In the genomic region with DNA sequence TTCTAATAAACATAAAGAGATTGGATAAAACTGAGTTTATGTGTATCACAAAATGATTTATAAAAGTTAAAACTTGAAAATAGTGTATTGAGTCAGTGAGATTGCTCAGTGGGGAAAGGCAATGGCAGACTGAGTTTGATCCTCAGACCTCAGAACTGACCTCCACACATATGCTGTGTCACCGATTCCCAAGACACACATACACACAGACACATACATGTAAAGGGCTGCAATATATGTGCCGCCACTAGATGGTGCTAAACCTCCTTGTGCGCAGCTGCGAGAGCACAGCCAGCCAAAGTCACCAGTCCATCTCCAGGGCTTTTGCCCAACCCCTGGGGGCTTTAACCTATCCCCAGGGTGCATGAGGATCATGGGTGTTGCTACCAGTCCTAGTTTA, we compare ENCODE assay signal across 11 mouse cellular contexts. TPM values are rescaled to one million over a fixed set of nuclear protein-coding genes. Genes with fewer than 3 reads are reported as not detected.
DNase-seq lines count a peak whose midpoint lies in the region; ATAC-seq and TF ChIP-seq lines count a peak whose summit lies in the region.
"Not testable (repeated sequence)": the region's sequence is repeated elsewhere in the genome, so short reads cannot be mapped to it uniquely, and the experiment has no call there.
"Had no signal": no experiment of that assay in that cellular context is flagged by ENCODE, and none has a peak within 500 bp of the region (broad histone marks: within the 10 kb centered on the region; RNA-seq: fewer than 3 reads in every experiment).

No protein-coding gene starts in this region.

- TF ChIP-seq EP300 in heart, postnatal 0 days (IDR thresholded peaks at IDR 0.05; ENCODE audit: low read depth) = not testable (repeated sequence)

- H3K36me3 ChIP-seq in embryonic facial prominence, embryonic 11.5 days (replicated peaks; ENCODE audit: control insufficient read depth, insufficient read depth, low read depth, low read length); forebrain, embryonic 15.5 days; heart, postnatal 0 days (replicated peaks; ENCODE audit: control insufficient read depth, insufficient read depth, low read length); intestine, embryonic 15.5 days; liver, embryonic 11.5 days (ENCODE audit: control insufficient read depth, insufficient read depth, low read length); lung, embryonic 14.5 days (ENCODE audit: insufficient read depth); midbrain, embryonic 13.5 days: not testable (repeated sequence)

- not testable (repeated sequence) for H3K27me3 ChIP-seq in embryonic facial prominence, embryonic 11.5 days (ENCODE audit: control insufficient read depth, insufficient read depth, low read length); forebrain, embryonic 15.5 days; heart, postnatal 0 days (ENCODE audit: control insufficient read depth, insufficient read depth, low read length); intestine, embryonic 15.5 days (replicated peaks); liver, embryonic 11.5 days (replicated peaks; ENCODE audit: control insufficient read depth, insufficient read depth, low read length); lung, embryonic 14.5 days (ENCODE audit: insufficient read depth, low read length); midbrain, embryonic 13.5 days

- not testable (repeated sequence) for H3K9me3 ChIP-seq in embryonic facial prominence, embryonic 11.5 days (replicated peaks; ENCODE audit: control insufficient read depth, low read length); forebrain, embryonic 15.5 days; heart, postnatal 0 days (replicated peaks; ENCODE audit: control insufficient read depth, low read length); intestine, embryonic 15.5 days; liver, embryonic 11.5 days (ENCODE audit: control insufficient read depth, low read length); lung, embryonic 14.5 days (ENCODE audit: low read depth, low read length); midbrain, embryonic 13.5 days

- 0 out of 2 replicates have a peak, but pooled peaks have one; percentile 59 for ATAC-seq in embryonic facial prominence, embryonic 11.5 days (replicated peaks; ENCODE audit: insufficient number of reproducible peaks, low FRiP score, low TSS enrichment, low read depth)
- 0 out of 2 replicates have a peak, but pooled peaks have one; percentile 53 for ATAC-seq in forebrain, embryonic 15.5 days (replicated peaks)
- ATAC-seq in heart, postnatal 0 days (ENCODE audit: insufficient read depth, low read depth) = peak; percentile 66
- peak; percentile 69 for ATAC-seq in intestine, embryonic 15.5 days
- peak; percentile 81 for ATAC-seq in liver, embryonic 11.5 days (replicated peaks; ENCODE audit: low FRiP score)
- peak; percentile 76 for ATAC-seq in lung, embryonic 14.5 days (ENCODE audit: insufficient read depth)
- ATAC-seq in midbrain, embryonic 13.5 days = peak; percentile 83
- ATAC-seq in neutrophil, adult 5-6 weeks (ENCODE audit: extremely low read depth, insufficient number of reproducible peaks, low FRiP score, poor library complexity, severe bottlenecking) = peak; percentile 78

- DNase-seq in embryonic facial prominence, embryonic 11.5 days (ENCODE audit: low spot score); heart, postnatal 0 days (ENCODE audit: low spot score); liver, embryonic 11.5 days (ENCODE audit: low spot score); lung, embryonic 14.5 days: not testable (repeated sequence)

- H3K9ac ChIP-seq in embryonic facial prominence, embryonic 11.5 days (replicated peaks; ENCODE audit: low read length); forebrain, embryonic 15.5 days (replicated peaks); heart, postnatal 0 days (replicated peaks; ENCODE audit: low read depth, low read length); intestine, embryonic 15.5 days; liver, embryonic 11.5 days (ENCODE audit: low read depth, low read length); lung, embryonic 14.5 days; midbrain, embryonic 13.5 days (replicated peaks): not testable (repeated sequence)

- H3K4me2 ChIP-seq in embryonic facial prominence, embryonic 11.5 days (ENCODE audit: low read depth, low read length); forebrain, embryonic 15.5 days (replicated peaks); heart, postnatal 0 days (ENCODE audit: low read depth, low read length); intestine, embryonic 15.5 days (replicated peaks); liver, embryonic 11.5 days; lung, embryonic 14.5 days; midbrain, embryonic 13.5 days (replicated peaks): not testable (repeated sequence)

- TF ChIP-seq CTCF in heart, postnatal 0 days (IDR thresholded peaks at IDR 0.05; ENCODE audit: low read depth); lung, embryonic 14.5 days (IDR thresholded peaks at IDR 0.05; ENCODE audit: low read depth): not testable (repeated sequence)

- not testable (repeated sequence) for H3K4me1 ChIP-seq in embryonic facial prominence, embryonic 11.5 days (ENCODE audit: control insufficient read depth, insufficient read depth, low read length); forebrain, embryonic 15.5 days; heart, postnatal 0 days (ENCODE audit: control insufficient read depth, insufficient read depth); intestine, embryonic 15.5 days (replicated peaks); liver, embryonic 11.5 days (replicated peaks; ENCODE audit: control insufficient read depth, insufficient read depth, low read length); lung, embryonic 14.5 days (ENCODE audit: insufficient read depth); midbrain, embryonic 13.5 days (replicated peaks)

- not testable (repeated sequence) for H3K4me3 ChIP-seq in embryonic facial prominence, embryonic 11.5 days (ENCODE audit: low read depth, low read length); forebrain, embryonic 15.5 days; heart, postnatal 0 days (ENCODE audit: low read depth, low read length); intestine, embryonic 15.5 days (replicated peaks); liver, embryonic 11.5 days (ENCODE audit: low read depth, low read length); lung, embryonic 14.5 days (ENCODE audit: low read depth, low read length); midbrain, embryonic 13.5 days (replicated peaks)

- no CpG with 5 or more reads among the region's 4 CpGs for WGBS in embryonic facial prominence, embryonic 11.5 days
- no CpG with 5 or more reads among the region's 4 CpGs for WGBS in forebrain, embryonic 15.5 days
- no CpG with 5 or more reads among the region's 4 CpGs for WGBS in heart, postnatal 0 days
- WGBS in intestine, embryonic 15.5 days = no CpG with 5 or more reads among the region's 4 CpGs
- WGBS in liver, embryonic 11.5 days = no CpG with 5 or more reads among the region's 4 CpGs
- no CpG with 5 or more reads among the region's 4 CpGs for WGBS in lung, embryonic 14.5 days
- no CpG with 5 or more reads among the region's 4 CpGs for WGBS in midbrain, embryonic 13.5 days

- not testable (repeated sequence) for H3K27ac ChIP-seq in embryonic facial prominence, embryonic 11.5 days (replicated peaks; ENCODE audit: low read depth, low read length); forebrain, embryonic 15.5 days (replicated peaks); heart, postnatal 0 days (ENCODE audit: low read depth); intestine, embryonic 15.5 days; liver, embryonic 11.5 days (ENCODE audit: low read depth, low read length); lung, embryonic 14.5 days (ENCODE audit: low read depth); midbrain, embryonic 13.5 days

RNA-seq across cellular contexts. Expression of a gene that starts 1.4 kb away (rescaled TPM):
- polyA plus RNA-seq in embryonic facial prominence, embryonic 11.5 days (2014; fragmentation: Nextera tagmentation; extraction: Ambion mirVana) = 0.31 TPM in 1 of 2 replicates, not detected in the other
- 0.09 TPM in 1 of 2 replicates, not detected in the other for polyA plus RNA-seq in forebrain, embryonic 15.5 days (2015; fragmentation: Nextera tagmentation; extraction: Ambion mirVana)
- total RNA-seq in heart, postnatal 0 days (2014; rRNA removed; ENCODE audit: low replicate concordance) = 3.5 and 9.7 TPM in 2 replicates
- 0.74 and 1.1 TPM in 2 replicates for polyA plus RNA-seq in heart, postnatal 0 days (2015; fragmentation: Nextera tagmentation; extraction: Ambion mirVana)
- polyA plus RNA-seq in intestine, embryonic 15.5 days (2015; fragmentation: Nextera tagmentation; extraction: Ambion mirVana) = 0.40 and 0.58 TPM in 2 replicates
- 0.29 and 0.40 TPM in 2 replicates for polyA plus RNA-seq in liver, embryonic 11.5 days (2014; fragmentation: Nextera tagmentation; extraction: Ambion mirVana)
- polyA plus RNA-seq in lung, embryonic 14.5 days (2014; fragmentation: Nextera tagmentation; extraction: Ambion mirVana) = 0.25 and 0.31 TPM in 2 replicates
- polyA plus RNA-seq in midbrain, embryonic 13.5 days (2015; fragmentation: Nextera tagmentation; extraction: Ambion mirVana) = 0.08 and 0.15 TPM in 2 replicates
- total RNA-seq in neutrophil, adult 5-6 weeks (2017) = 254 and 258 TPM in 2 replicates
- total RNA-seq: layer of hippocampus, postnatal 14 days had no signal
- polyA plus RNA-seq: limb, embryonic 12.5 days; midbrain, embryonic 15.5 days had no signal
